8 mouse cellular contexts compared by ENCODE assay signal in the genomic region with DNA sequence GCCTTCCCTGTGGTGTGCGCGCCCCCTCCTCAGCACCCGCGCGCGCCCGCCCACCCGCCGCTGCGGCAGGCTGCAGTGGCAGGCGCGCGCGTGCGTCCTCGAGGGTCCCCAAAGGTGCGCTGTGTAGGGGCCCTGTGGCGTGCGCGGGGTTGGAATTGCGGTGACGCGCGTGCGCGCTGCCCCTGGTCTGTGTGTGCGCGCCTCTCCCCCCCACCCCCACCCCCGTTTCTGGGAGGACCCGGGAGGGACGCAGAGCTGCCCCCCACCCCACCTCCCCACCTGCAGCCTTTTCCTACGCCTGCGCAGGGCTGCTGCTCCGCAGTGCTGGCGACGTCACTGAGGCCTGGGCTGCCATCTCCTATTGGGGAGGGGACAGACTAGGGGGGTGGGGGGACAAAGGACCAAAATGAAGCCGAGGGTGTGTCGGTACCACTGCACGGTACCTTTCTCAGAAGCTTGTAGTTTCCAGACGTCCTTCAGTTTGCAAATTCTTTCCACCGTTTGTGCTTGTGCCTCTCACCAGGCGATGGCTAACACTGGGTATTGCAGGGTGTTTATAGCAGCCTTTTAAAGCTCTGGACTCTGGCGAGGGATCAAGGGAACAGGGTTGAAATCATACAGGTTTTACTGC. TPM values are rescaled to one million over a fixed set of nuclear protein-coding genes. Genes with fewer than 3 reads are reported as not detected.
DNase-seq lines count a peak whose midpoint lies in the region; ATAC-seq and TF ChIP-seq lines count a peak whose summit lies in the region.

A gene (minus strand): TSS at position 542 of the 631 bp plus-strand sequence.

- 1% methylated on average over 42 of the region's 43 CpGs for WGBS in kidney, adult 2 months

- H3K27me3 ChIP-seq in kidney, adult 2 months (replicated peaks; ENCODE audit: control insufficient read depth, insufficient read depth, low read length), result no peaks in the 10 kb centered on the region

- peak within 1 kb of the TSS; percentile 99 for H3K27ac ChIP-seq in kidney, adult 2 months (ENCODE audit: insufficient read depth, low read depth, low read length)

- ATAC-seq in monocyte, adult 5-6 weeks (replicated peaks; ENCODE audit: insufficient number of reproducible peaks, low FRiP score, low TSS enrichment, poor library complexity, severe bottlenecking), result no peak; the same call in 1 of the 2 replicates

- peak within 1 kb of the TSS; percentile 83 for H3K4me3 ChIP-seq in kidney, adult 2 months (ENCODE audit: insufficient read depth, low read depth, low read length)

- TF ChIP-seq CTCF in kidney, adult 2 months (conservative IDR thresholded peaks at IDR 0.05; ENCODE audit: insufficient read depth, insufficient read length, low read depth, low read length), result peak; percentile 27; the same call in 1 of the 2 replicates

- no peak for TF ChIP-seq POLR2A in kidney, adult 2 months (IDR thresholded peaks at IDR 0.05; ENCODE audit: low read depth, low read length)

- no peaks in the 10 kb centered on the region; the same call in 1 of the 2 replicates for H3K36me3 ChIP-seq in kidney, adult 2 months (ENCODE audit: control insufficient read depth, insufficient read depth, low read length)

- H3K4me1 ChIP-seq in kidney, adult 2 months (ENCODE audit: control insufficient read depth, insufficient read depth, low read length), result peaks cover 6% of the 10 kb centered on the region; the same call in 1 of the 2 replicates

- DNase-seq in A20 (ENCODE audit: low read depth, low spot score) (peak; percentile 94), liver (peak; percentile 70)
- DNase-seq in T-cell, adult 2 months (ENCODE audit: low spot score), result peak; percentile 71
- peak; percentile 88 for DNase-seq in embryo, embryonic 9.5 days (ENCODE audit: extremely low spot score)
- DNase-seq in heart, adult 18-20 months, result peak; percentile 56 to 70
- peak; percentile 74 for DNase-seq in kidney, adult 2 months
- peak; percentile 52 for DNase-seq in urinary bladder, postnatal 14 days (ENCODE audit: low spot score)

RNA-seq across cellular contexts. Expression of the gene that starts here (rescaled TPM):
- total RNA-seq in heart, adult 18-20 months (2021), result 100 to 1,000 TPM; 119 to 125 TPM
- 32.0 and 37.7 TPM in 2 replicates for polyA plus RNA-seq in kidney, adult 2 months (2012; rRNA removed)
- 14.6 to 31.3 TPM (median 19.6 TPM) in 3 replicates for total RNA-seq in monocyte, adult 5-6 weeks (2017)
